Mouse (Mus musculus) CH12.LX (cell line): ENCODE measurements at regions not wholly inside any gene's neighbourhood (a gene's known extent, or its start where the extent isn't known, plus 50 kb on each side); places are given as distances from the start of the nearest gene placed in this dataset.
A peak's percentile ranks its signal among the peaks of the same experiment; 100 is the strongest.

Experiments
- DNase-seq: peaks from one replicate; pipeline ENCODE4 v3.0.0-alpha.2; 2013; ENCODE audit errors: extremely low read depth
- H3K27ac ChIP-seq: 2 replicates; pipeline ENCODE4 v1.5.1; 2012; ENCODE audit warnings: low read depth, mild to moderate bottlenecking, control low read depth, moderate library complexity; ENCODE audit not compliant: insufficient read depth
- H3K27me3 ChIP-seq: replicated peaks from 2 replicates; pipeline ENCODE3; 2012; ENCODE audit warnings: inconsistent platforms
- H3K36me3 ChIP-seq, 2 experiments: replicated peaks in 1 of 2; 2 replicates each; pipeline versions ENCODE3 to v1.6.1; 2012; ENCODE audit warnings: inconsistent platforms in 1 of 2, low read length in 1 of 2, mild to moderate bottlenecking in 1 of 2, mixed read lengths in 1 of 2, moderate library complexity in 1 of 2; ENCODE audit not compliant: control insufficient read depth in 1 of 2, insufficient read depth in 1 of 2
- H3K4me1 ChIP-seq, 2 experiments: 2 replicates each; pipeline ENCODE4 v1.6.1; 2012; ENCODE audit warnings: inconsistent platforms in 1 of 2, moderate library complexity in 1 of 2; ENCODE audit not compliant: insufficient read depth in 2 of 2, control insufficient read depth in 1 of 2
- H3K4me2 ChIP-seq: 2 replicates; pipeline ENCODE4 v1.6.1; 2012; ENCODE audit warnings: low read depth, mild to moderate bottlenecking, control low read depth; ENCODE audit not compliant: poor library complexity, insufficient read depth, severe bottlenecking
- H3K4me3 ChIP-seq, 3 experiments: fragments of 150-350 bp in 1 of 3; sonication (generic) in 1 of 3; replicated peaks in 1 of 3; 2 replicates each; pipeline versions ENCODE3 to v1.5.1; 2011 to 2012; ENCODE audit warnings: low read depth in 2 of 3, low read length in 2 of 3, mild to moderate bottlenecking in 2 of 3, moderate library complexity in 2 of 3, control low read depth in 1 of 3, improper control_type of control experiment in 1 of 3, inconsistent platforms in 1 of 3, mixed read lengths in 1 of 3; ENCODE audit not compliant: poor library complexity in 1 of 3
- H3K79me2 ChIP-seq: replicated peaks from 2 replicates; pipeline ENCODE4 v1.6.1; 2012; ENCODE audit warnings: mild to moderate bottlenecking, moderate library complexity; ENCODE audit not compliant: control insufficient read depth, poor library complexity, insufficient read depth, severe bottlenecking; ENCODE audit errors: extremely low read depth
- H3K9ac ChIP-seq: 2 replicates; pipeline ENCODE4 v1.6.1; 2012; ENCODE audit warnings: low read depth, mild to moderate bottlenecking, control low read depth, moderate library complexity; ENCODE audit not compliant: insufficient read depth
- H3K9me3 ChIP-seq: replicated peaks from 2 replicates; pipeline ENCODE3; 2012; ENCODE audit warnings: low read length, inconsistent platforms, mixed read lengths
- BHLHE40 ChIP-seq: IDR thresholded peaks from 2 replicates; pipeline ENCODE4 v1.6.1; 2011; ENCODE audit warnings: mild to moderate bottlenecking, low read depth, low read length, improper control_type of control experiment
- EP300 ChIP-seq: IDR thresholded peaks from 2 replicates; pipeline ENCODE4 v1.6.1; 2011; ENCODE audit warnings: low read length, improper control_type of control experiment
- JUN ChIP-seq: IDR thresholded peaks from 2 replicates; pipeline ENCODE4 v1.6.1; 2011; ENCODE audit warnings: low read depth, mild to moderate bottlenecking, low read length, improper control_type of control experiment, moderate library complexity; ENCODE audit not compliant: insufficient read depth
- MAZ ChIP-seq: IDR thresholded peaks from 2 replicates; pipeline ENCODE4 v1.6.1; 2012; ENCODE audit warnings: low read depth, mild to moderate bottlenecking, inconsistent platforms, low read length, improper control_type of control experiment, moderate library complexity
- MXI1 ChIP-seq: IDR thresholded peaks from 2 replicates; pipeline ENCODE4 v1.6.1; 2011; ENCODE audit warnings: mild to moderate bottlenecking, low read depth, low read length, improper control_type of control experiment
- MYC ChIP-seq: IDR thresholded peaks from 2 replicates; pipeline ENCODE4 v1.6.1; 2011; ENCODE audit warnings: low read depth, mild to moderate bottlenecking, improper control_type of control experiment, low read length
- NELFE ChIP-seq: IDR thresholded peaks from 2 replicates; pipeline ENCODE4 v1.6.1; 2011; ENCODE audit warnings: low read depth, low read length, improper control_type of control experiment
- POLR2A ChIP-seq: IDR thresholded peaks from 2 replicates; pipeline ENCODE4 v1.6.1; 2011; ENCODE audit warnings: low read depth, mild to moderate bottlenecking, improper control_type of control experiment, low read length
- POLR2AphosphoS2 ChIP-seq: IDR thresholded peaks from 2 replicates; pipeline ENCODE4 v1.6.1; 2011; ENCODE audit warnings: low read depth, low read length, improper control_type of control experiment
- SMC3 ChIP-seq: IDR thresholded peaks from 2 replicates; pipeline ENCODE4 v1.6.1; 2011; ENCODE audit warnings: low read depth, low read length, improper control_type of control experiment
- TBP ChIP-seq: conservative IDR thresholded peaks from 2 replicates; pipeline ENCODE4 v1.6.1; 2011; ENCODE audit warnings: low read depth, low read length, improper control_type of control experiment
- TCF12 ChIP-seq: IDR thresholded peaks from 2 replicates; pipeline ENCODE4 v1.6.1; 2014; ENCODE audit warnings: low read depth, mild to moderate bottlenecking, inconsistent platforms, low read length, improper control_type of control experiment
- UBTF ChIP-seq: IDR thresholded peaks from 2 replicates; pipeline ENCODE4 v1.6.1; 2012; ENCODE audit warnings: low read depth, mild to moderate bottlenecking, inconsistent platforms, low read length, improper control_type of control experiment, moderate library complexity
- ZC3H11A ChIP-seq: IDR thresholded peaks from 2 replicates; pipeline ENCODE4 v1.6.1; 2012; ENCODE audit warnings: low read depth, mild to moderate bottlenecking, inconsistent platforms, low read length, improper control_type of control experiment
- ZMIZ1 ChIP-seq: IDR thresholded peaks from 2 replicates; pipeline ENCODE4 v1.6.1; 2012; ENCODE audit warnings: low read depth, mild to moderate bottlenecking, inconsistent platforms, low read length, improper control_type of control experiment
- dilution Hi-C: fragments of 300-500 bp; cut with MboI; formaldehyde crosslinking; loops from 2 replicates; pipeline ENCODE4 v1.14.3; 2020; ENCODE audit warnings: low sequenced_read_pairs; ENCODE audit not compliant: extremely low pct_unique_long_range_greater_than_20kb, extremely low pct_ligation_motif_present
- in situ Hi-C: fragments of 300-500 bp; cut with MboI; formaldehyde crosslinking; loops from 3 replicates; pipeline ENCODE4 v1.14.3; 2019; ENCODE audit warnings: low sequenced_read_pairs, low pct_ligation_motif_present, low pct_unique_long_range_greater_than_20kb, mixed read lengths

- Histone ChIP-seq H3K9ac (no peak overlapping the region), H3K4me2 (no peak overlapping the region), H3K27ac (no peak overlapping the region), H3K27me3 (no peaks in the 10 kb centered on the region), H3K4me3 (no peak overlapping the region), H3K4me1 (peaks cover 12 to 23% of the 10 kb centered on the region in 2 experiments), H3K79me2 (no peaks in the 10 kb centered on the region), H3K9me3 (peaks cover 3% of the 10 kb centered on the region), H3K36me3 (no peaks in the 10 kb centered on the region)
- dilution Hi-C loops: no loop called here
- in situ Hi-C loops: no loop called here
- TF ChIP-seq TCF12 (no peak), UBTF (no peak), NELFE (no peak), ZC3H11A (no peak), POLR2A (no peak), SMC3 (no peak), EP300 (no peak), ZMIZ1 (no peak), MAZ (no peak)
- DNase-seq: no peak
Measured at GRCm38 (mm10) chr13:52284026-52284801, 246.9 kb downstream of the Diras2 start.

DNA sequence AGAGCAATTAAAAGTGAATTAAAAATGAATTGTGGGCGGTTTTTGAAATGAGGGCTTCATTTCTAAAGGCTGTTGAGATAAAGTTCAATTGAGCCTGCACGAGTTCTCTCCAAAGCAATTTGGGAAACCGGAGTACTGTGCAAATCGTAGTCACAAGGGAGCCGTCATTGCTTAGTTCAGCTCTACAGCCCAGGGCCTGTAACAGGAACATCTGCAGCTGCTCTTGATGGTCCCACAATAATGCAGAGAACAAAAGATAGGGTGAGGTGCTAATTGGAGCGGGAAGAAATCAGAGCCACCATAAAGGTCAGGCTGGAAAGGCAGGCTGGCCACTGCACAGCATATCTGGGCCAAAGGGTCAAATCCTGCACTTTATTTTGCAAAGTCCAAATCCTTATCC lies 242.7 kb downstream of the Diras2 start:
- H3K27ac ChIP-seq: no peak overlapping the region
- H3K4me3 ChIP-seq: no peak overlapping the region
- no peak overlapping the region for H3K9ac ChIP-seq
- DNase-seq: no peak
- no peaks in the 10 kb centered on the region for H3K36me3 ChIP-seq
- no peak for TF ChIP-seq MXI1
- no peak for TF ChIP-seq TBP
- TF ChIP-seq, all 38 proteins: peak for 0
- H3K4me2 ChIP-seq: no peak overlapping the region
- no peaks in the 10 kb centered on the region for H3K27me3 ChIP-seq
- no peaks in the 10 kb centered on the region for H3K9me3 ChIP-seq
- in situ Hi-C loops: no loop called here
- no peaks in the 10 kb centered on the region for H3K4me1 ChIP-seq
- dilution Hi-C loops: no loop called here
- H3K79me2 ChIP-seq: no peaks in the 10 kb centered on the region

- in situ Hi-C loops (no loop called here), dilution Hi-C loops (no loop called here)
- no peaks in the 10 kb centered on the region for H3K79me2 ChIP-seq
- H3K27ac ChIP-seq: no peak overlapping the region
- no peak for DNase-seq
- H3K27me3 ChIP-seq: no peaks in the 10 kb centered on the region
- H3K9ac ChIP-seq: no peak overlapping the region
- H3K4me3 ChIP-seq: no peak overlapping the region
- H3K36me3 ChIP-seq: no peaks in the 10 kb centered on the region
- no peaks in the 10 kb centered on the region; a peak in 1 of 4 replicates for H3K4me1 ChIP-seq
- H3K4me2 ChIP-seq: no peak overlapping the region
- no peak for TF ChIP-seq POLR2AphosphoS2
- no peak for TF ChIP-seq MYC
- no peak for TF ChIP-seq JUN
- TF ChIP-seq BHLHE40: peak; percentile 79
- no peaks in the 10 kb centered on the region for H3K9me3 ChIP-seq
Measured at GRCm38 (mm10) chr13:52295847-52296246, 235.2 kb downstream of the Diras2 start.
